Mouse (Mus musculus) C2C12 (cell line): ENCODE measurements around the gene Qrich2.

ENCODE experiments used
- CTCF ChIP-seq: IDR thresholded peaks from one replicate; pipeline ENCODE4 v1.5.1; 2011; ENCODE audit not compliant: control insufficient read depth, insufficient read depth, insufficient read length
- MAX ChIP-seq: IDR thresholded peaks from one replicate; pipeline ENCODE4 v1.6.1; 2011; ENCODE audit warnings: mild to moderate bottlenecking, control low read depth
- MYOD1 ChIP-seq: IDR thresholded peaks from one replicate; pipeline ENCODE4 v1.6.1; 2011; ENCODE audit warnings: low read depth; ENCODE audit not compliant: control insufficient read depth, insufficient read length

DNA sequence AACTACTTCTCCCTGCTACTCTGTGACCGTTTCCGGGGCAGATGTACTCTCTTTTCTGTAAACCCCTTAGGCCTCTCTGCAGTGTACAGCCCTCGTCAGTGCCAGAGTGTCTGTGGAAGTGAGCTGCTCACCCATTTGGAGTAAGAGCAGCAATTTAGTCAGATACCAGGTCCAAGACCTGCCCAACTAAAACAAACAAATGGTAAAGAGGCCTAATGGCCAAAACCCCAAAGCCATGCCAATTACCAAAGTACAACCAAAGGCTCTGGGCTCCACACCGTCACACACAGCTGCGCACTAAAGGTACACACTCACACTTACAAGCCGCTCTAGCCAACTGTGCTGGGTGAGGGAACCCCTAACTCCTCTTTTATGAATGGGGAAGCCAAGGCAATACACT is 10.7 kb upstream of the Qrich2 start:
- no peak for TF ChIP-seq CTCF
- no peak for TF ChIP-seq MAX
- TF ChIP-seq MYOD1 = no peak
